14 mouse cellular contexts compared by ENCODE assay signal in the genomic region with DNA sequence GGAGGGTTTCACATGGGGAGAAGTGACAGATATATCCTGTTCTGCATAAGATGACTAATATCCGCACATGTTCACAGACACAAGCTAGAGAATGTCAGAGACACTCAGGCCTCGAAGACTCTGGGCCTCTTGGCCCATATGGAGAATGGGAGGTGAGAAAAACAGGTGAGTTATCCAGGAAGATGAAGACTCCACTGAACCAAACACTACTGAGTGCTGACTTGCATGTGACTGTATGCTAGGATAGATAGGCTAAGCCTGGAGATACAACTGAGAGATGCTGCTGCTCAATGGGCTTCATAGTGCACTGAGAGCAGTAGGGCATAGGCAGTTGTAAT.
DNase-seq lines count a peak whose midpoint lies in the region; ATAC-seq and TF ChIP-seq lines count a peak whose summit lies in the region.
"Had no signal": no experiment of that assay in that cellular context is flagged by ENCODE, and none has a peak within 500 bp of the region (broad histone marks: within the 10 kb centered on the region; RNA-seq: fewer than 3 reads in every experiment).

No protein-coding gene starts in this region.

- intact Hi-C loops in left cerebral cortex, postnatal 36 days (cut with DNase I) = no loop called here
- intact Hi-C loops in left cerebral cortex, postnatal 14 days (cut with DNase I) = loop anchor here (5.0 kb wide), 2 partner anchors 96 to 321 kb away; a partner anchor contains a TSS

- H3K36me3 ChIP-seq in forebrain, postnatal 0 days (ENCODE audit: insufficient read depth) = no peaks in the 10 kb centered on the region
- no peaks in the 10 kb centered on the region for H3K36me3 ChIP-seq in forebrain, embryonic 10.5 days (replicated peaks)
- H3K36me3 ChIP-seq: embryonic facial prominence, embryonic 12.5 days; forebrain, embryonic 12.5 days; heart, embryonic 10.5 days; hindbrain, embryonic 13.5 days had no signal

- no peak overlapping the region for H3K27ac ChIP-seq in forebrain, postnatal 0 days (ENCODE audit: low read depth, low read length)
- H3K27ac ChIP-seq in forebrain, embryonic 10.5 days = no peak overlapping the region
- H3K27ac ChIP-seq in layer of hippocampus, adult 2 months = peak overlapping the region; percentile 89
- H3K27ac ChIP-seq: embryonic facial prominence, embryonic 12.5 days; forebrain, embryonic 12.5 days; heart, embryonic 10.5 days; hindbrain, embryonic 13.5 days had no signal

- no peak overlapping the region for H3K9ac ChIP-seq in forebrain, postnatal 0 days
- H3K9ac ChIP-seq: embryonic facial prominence, embryonic 12.5 days; forebrain, embryonic 12.5 days; hindbrain, embryonic 13.5 days had no signal

- TF ChIP-seq CTCF in forebrain, postnatal 0 days (IDR thresholded peaks at IDR 0.05; ENCODE audit: low read depth) = no peak
- TF ChIP-seq CTCF in layer of hippocampus, adult 2 months (conservative IDR thresholded peaks at IDR 0.05) = no peak; the same call in 1 of the 2 replicates

- no peaks in the 10 kb centered on the region; the same call in 1 of the 2 replicates for H3K4me1 ChIP-seq in forebrain, postnatal 0 days (ENCODE audit: insufficient read depth)
- 0 out of 2 replicates have a peak, but pooled peaks cover 3% of the 10 kb centered on the region for H3K4me1 ChIP-seq in forebrain, embryonic 10.5 days
- H3K4me1 ChIP-seq: embryonic facial prominence, embryonic 12.5 days; forebrain, embryonic 12.5 days; heart, embryonic 10.5 days; hindbrain, embryonic 13.5 days had no signal

- no peak overlapping the region for H3K4me2 ChIP-seq in forebrain, postnatal 0 days (ENCODE audit: low read depth)
- H3K4me2 ChIP-seq: embryonic facial prominence, embryonic 12.5 days; forebrain, embryonic 12.5 days; hindbrain, embryonic 13.5 days had no signal

- WGBS in forebrain, postnatal 0 days = 89% methylated on average over 2 of the region's 2 CpGs
- 92% methylated on average over 2 of the region's 2 CpGs for WGBS in forebrain, embryonic 10.5 days

- DNase-seq in forebrain, postnatal 0 days = peak; percentile 1
- no peak for DNase-seq in forebrain, embryonic 10.5 days (ENCODE audit: extremely low spot score, low spot score)
- peak in 1 of 2 experiments; percentile 14 for DNase-seq in layer of hippocampus, adult 2 months (ENCODE audit: low spot score in 2 of 2)
- DNase-seq in layer of hippocampus, adult 18-20 months (ENCODE audit: low spot score in 2 of 2) = no peak
- peak; percentile 42 to 45 for DNase-seq in left cerebral cortex, postnatal 36 days (ENCODE audit: low spot score in 2 of 2)
- DNase-seq in left cerebral cortex, postnatal 14 days (ENCODE audit: low spot score in 2 of 2) = no peak
- DNase-seq in right cerebral cortex, postnatal 36 days (ENCODE audit: low spot score in 2 of 2) = peak; percentile 22 to 38
- no peak for DNase-seq in right cerebral cortex, postnatal 14 days
- DNase-seq: gastrocnemius, postnatal 36 days; heart, adult 11 months had no signal

- H3K9me3 ChIP-seq in forebrain, postnatal 0 days (ENCODE audit: low read length) = no peaks in the 10 kb centered on the region
- H3K9me3 ChIP-seq in forebrain, embryonic 10.5 days = no peaks in the 10 kb centered on the region
- H3K9me3 ChIP-seq: embryonic facial prominence, embryonic 12.5 days; forebrain, embryonic 12.5 days; heart, embryonic 10.5 days; hindbrain, embryonic 13.5 days had no signal

- ATAC-seq in forebrain, postnatal 0 days = peak; percentile 51; the same call in 1 of the 2 replicates

- H3K27me3 ChIP-seq in forebrain, postnatal 0 days (ENCODE audit: insufficient read depth, low read length) = no peaks in the 10 kb centered on the region
- no peaks in the 10 kb centered on the region for H3K27me3 ChIP-seq in forebrain, embryonic 10.5 days (ENCODE audit: poor library complexity, severe bottlenecking)
- H3K27me3 ChIP-seq: embryonic facial prominence, embryonic 12.5 days; forebrain, embryonic 12.5 days; hindbrain, embryonic 13.5 days had no signal

- H3K4me3 ChIP-seq in forebrain, postnatal 0 days (ENCODE audit: low read depth, low read length) = no peak overlapping the region
- no peak overlapping the region for H3K4me3 ChIP-seq in forebrain, embryonic 10.5 days
- H3K4me3 ChIP-seq in layer of hippocampus, adult 2 months = no peak overlapping the region
- H3K4me3 ChIP-seq: embryonic facial prominence, embryonic 12.5 days; forebrain, embryonic 12.5 days; heart, embryonic 10.5 days; hindbrain, embryonic 13.5 days had no signal

Comparison
In these comparisons a context has a peak if more than half of its experiments do, and no peak if none do; other contexts are left out.
1. DNase-seq: peak in forebrain, postnatal 0 days (single experiment), left cerebral cortex, postnatal 36 days (2 of 2) and right cerebral cortex, postnatal 36 days (2 of 2); none in forebrain, embryonic 10.5 days (single experiment), layer of hippocampus, adult 18-20 months (0 of 2), left cerebral cortex, postnatal 14 days (0 of 2) and right cerebral cortex, postnatal 14 days (single experiment).